Mouse (Mus musculus): Measurements from ENCODE around the gene Dok4.

DNA sequence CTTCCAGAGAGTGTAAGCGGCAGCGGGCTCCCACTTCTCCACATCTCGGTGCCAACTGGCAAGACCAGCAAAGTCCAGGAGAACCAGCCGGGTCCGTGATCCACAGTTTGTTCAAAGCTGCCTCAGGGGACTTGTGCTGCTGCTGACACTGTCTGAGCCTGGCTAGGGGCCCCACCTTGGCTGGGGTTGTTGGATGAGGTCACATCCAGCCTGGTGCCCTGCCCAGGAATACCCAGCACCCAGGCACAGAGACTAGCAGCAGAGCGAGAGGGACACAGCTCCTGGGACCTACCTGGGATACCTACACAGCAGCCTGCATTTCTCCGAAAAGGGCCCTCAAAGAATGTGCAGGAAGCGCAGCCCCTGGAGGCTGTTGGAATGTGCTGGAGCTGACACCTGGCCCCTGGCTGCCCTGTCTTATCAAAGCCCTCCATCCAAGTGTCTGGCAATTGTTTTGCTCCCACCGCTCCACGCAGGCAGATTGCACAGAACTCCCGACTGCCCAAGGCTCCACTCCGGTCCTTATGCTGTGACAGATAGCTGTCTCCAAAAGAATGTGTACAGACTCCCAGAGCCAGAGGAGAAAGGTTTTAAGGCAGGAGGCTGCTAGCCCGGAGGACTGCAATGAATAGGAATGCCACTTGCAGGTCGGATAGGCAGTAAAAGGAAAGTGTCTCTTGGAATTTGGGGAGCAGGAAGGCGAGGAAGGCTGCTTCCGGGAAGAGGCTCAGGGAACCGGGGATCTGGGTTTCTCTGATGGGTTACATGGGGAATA, 847 bp downstream of the Dok4 start:
- TF ChIP-seq CTCF (conservative IDR thresholded peaks at IDR 0.05; ENCODE audit: insufficient read depth, insufficient read length, low read depth, low read length) (no peak), POLR2A (IDR thresholded peaks at IDR 0.05; ENCODE audit: low read depth, low read length) (no peak)
